Mouse (Mus musculus) 3T3-L1 (cell line): ENCODE data around the gene Grap2.

Experiments
- DNase-seq: peaks from one replicate; pipeline ENCODE4 v3.0.0-alpha.2; 2015; ENCODE audit warnings: low read depth, low spot score

Grap2 gene

GRCm38 (mm10) chr15:80634391-80635193 lies 62.2 kb downstream of the Grap2 start:
- peak; percentile 82 for DNase-seq

- no peak for DNase-seq
Observed at GRCm38 (mm10) chr15:80636757-80637372, 64.5 kb downstream of the Grap2 start.

GRCm38 (mm10) chr15:80639071-80639702 lies 66.8 kb downstream of the Grap2 start:
- peak; percentile 65 for DNase-seq

GRCm38 (mm10) chr15:80639874-80640273 lies 67.5 kb downstream of the Grap2 start:
- no peak for DNase-seq

- DNase-seq, result peak; percentile 72
Observed at GRCm38 (mm10) chr15:80641702-80642435, 69.5 kb downstream of the Grap2 start.

- DNase-seq, result no peak
Observed at GRCm38 (mm10) chr15:80645006-80645797, 72.8 kb downstream of the Grap2 start.

- DNase-seq, result peak; percentile 54
Observed at GRCm38 (mm10) chr15:80648977-80649606, 76.7 kb downstream of the Grap2 start.

- DNase-seq, result no peak
Observed at GRCm38 (mm10) chr15:80650412-80650811, 78.0 kb downstream of the Grap2 start.

GRCm38 (mm10) chr15:80653865-80654264 lies 81.5 kb downstream of the Grap2 start:
- DNase-seq, result peak; percentile 74

- no peak for DNase-seq
Observed at GRCm38 (mm10) chr15:80658815-80659471, 86.5 kb downstream of the Grap2 start.

GRCm38 (mm10) chr15:80660963-80661362 lies 88.6 kb downstream of the Grap2 start:
- DNase-seq, result no peak

- DNase-seq, result no peak
Observed at GRCm38 (mm10) chr15:80664444-80664843, 92.0 kb downstream of the Grap2 start.

- DNase-seq, result no peak
Observed at GRCm38 (mm10) chr15:80671295-80672252, 99.2 kb downstream of the Grap2 start, which contains the start of gene Fam83f. Gene Fam83f (plus strand): TSS chr15:80671847.

- DNase-seq, result no peak
Observed at GRCm38 (mm10) chr15:80672810-80673209, 100.4 kb downstream of the Grap2 start.

- peak; percentile 70 for DNase-seq
Observed at GRCm38 (mm10) chr15:80673337-80674095, 101.1 kb downstream of the Grap2 start.

GRCm38 (mm10) chr15:80674700-80675099 lies 102.3 kb downstream of the Grap2 start:
- no peak for DNase-seq

- DNase-seq, result peak; percentile 22
Observed at GRCm38 (mm10) chr15:80679515-80680215, 107.3 kb downstream of the Grap2 start.
